Mouse (Mus musculus) gastrocnemius, adult 8-10 months (tissue): ENCODE results near the gene Sephs1. TPM values are rescaled to one million over a fixed set of nuclear protein-coding genes. Genes with fewer than 3 reads are reported as not detected.

Source experiments
- total RNA-seq, 4 experiments: library from RNA; stranded (reverse); gene quantifications; 2 replicates each; pipeline ENCODE4 v1.2.4; 2022

Gene Sephs1
- total RNA-seq, 4 experiments from 2014 or later, result 18.2 to 22.6 (median 19.5) TPM

Other genes with a start within 250 kb of the Sephs1 start
- gene Prpf18, start 229.5 kb upstream of the Sephs1 start, total RNA-seq, result 10 to 100 TPM; 38.0 to 46.6 (median 42.7) TPM
- 1 to 10 TPM in 3 of 4 experiments, under 1 TPM in 1; 0.85 to 2.3 (median 1.5) TPM for gene Bend7, start 163.7 kb upstream of the Sephs1 start, total RNA-seq
- gene Phyh, start 37.5 kb downstream of the Sephs1 start, total RNA-seq, result 100 to 1,000 TPM; 155 to 199 (median 177) TPM
- gene Ucma, start 94.6 kb downstream of the Sephs1 start, total RNA-seq, result under 1 TPM in 1 of 4 experiments, not detected in 3; 0.43 TPM
- gene Mcm10, start 131.2 kb downstream of the Sephs1 start, total RNA-seq, result not detected
- 10 to 100 TPM; 65.9 to 85.6 (median 76.9) TPM for gene Optn, start 182.5 kb downstream of the Sephs1 start, total RNA-seq